Mouse (Mus musculus): ENCODE results near the gene Alkbh3. TPM values are rescaled to one million over a fixed set of nuclear protein-coding genes. Genes with fewer than 3 reads are reported as not detected.

Alkbh3 gene
- polyA plus RNA-seq (2017; shearing (Covaris generic)) = 57.8 TPM

GRCm38 (mm10) chr2:94010335-94011291 is at the start of gene Alkbh3:
Alkbh3 (minus strand) TSS chr2:94010807.

GRCm38 (mm10) chr2:93996254-93996653 is 14.4 kb downstream of the Alkbh3 start, which contains the start of gene Gm27027:
Gm27027 (minus strand) TSS chr2:93996354.

GRCm38 (mm10) chr2:93956908-93957784 is 53.5 kb downstream of the Alkbh3 start, which contains the start of gene Gm13889:
Gm13889 (minus strand) TSS chr2:93957201.

Other genes with a start within 250 kb of the Alkbh3 start
- 57.6 TPM for gene Ext2, start 188.2 kb downstream of the Alkbh3 start, polyA plus RNA-seq (2017; shearing (Covaris generic))
- gene Accs, start 160.9 kb downstream of the Alkbh3 start, polyA plus RNA-seq (2017; shearing (Covaris generic)) = 7.7 TPM
- gene Accsl, start 141.7 kb downstream of the Alkbh3 start, polyA plus RNA-seq (2017; shearing (Covaris generic)) = not detected
- not detected for gene Gm13889, start 53.6 kb downstream of the Alkbh3 start, polyA plus RNA-seq (2017; shearing (Covaris generic))
- gene Gm27027, start 14.5 kb downstream of the Alkbh3 start, polyA plus RNA-seq (2017; shearing (Covaris generic)) = not detected
- gene Hsd17b12, start 147.2 kb upstream of the Alkbh3 start, polyA plus RNA-seq (2017; shearing (Covaris generic)) = 47.1 TPM

Measured in effector memory CD4-positive, alpha-beta T cell, adult 5 months (primary cell).